Mouse (Mus musculus) liver, embryonic 16.5 days (tissue): Measurements from ENCODE around the gene Hmx2. TPM values are rescaled to one million over a fixed set of nuclear protein-coding genes. Genes with fewer than 3 reads are reported as not detected.

Experiments
- ATAC-seq: fragments of 200-750 bp; cut with Nextera tagmentation; 2 replicates; pipeline ENCODE4 v1.8.0; 2017; ENCODE audit warnings: low read depth, mild to moderate bottlenecking, moderate number of reproducible peaks, moderate library complexity
- H3K27ac ChIP-seq: fragments of 300-500 bp; sonication (generic); 2 replicates; pipeline ENCODE4 v1.5.1; 2014; ENCODE audit warnings: mild to moderate bottlenecking, low read length
- H3K27me3 ChIP-seq: fragments of 300-500 bp; sonication (generic); 2 replicates; pipeline ENCODE4 v1.6.1; 2014; ENCODE audit warnings: low read depth, low read length, mixed read lengths; ENCODE audit not compliant: control insufficient read depth, insufficient read depth
- H3K36me3 ChIP-seq: fragments of 300-500 bp; sonication (generic); 2 replicates; pipeline ENCODE4 v1.6.1; 2014; ENCODE audit warnings: mild to moderate bottlenecking; ENCODE audit not compliant: control insufficient read depth, insufficient read depth
- H3K4me1 ChIP-seq: fragments of 300-500 bp; sonication (generic); 2 replicates; pipeline ENCODE4 v1.6.1; 2014; ENCODE audit warnings: low read depth, low read length, mixed read lengths; ENCODE audit not compliant: control insufficient read depth
- H3K4me2 ChIP-seq: fragments of 300-500 bp; sonication (generic); 2 replicates; pipeline ENCODE4 v1.6.1; 2014; ENCODE audit warnings: low read depth, low read length, mixed read lengths
- H3K4me3 ChIP-seq: fragments of 300-500 bp; sonication (generic); 2 replicates; pipeline ENCODE4 v1.5.1; 2014; ENCODE audit warnings: low read depth, mild to moderate bottlenecking, low read length
- H3K9ac ChIP-seq: fragments of 300-500 bp; sonication (generic); 2 replicates; pipeline ENCODE4 v1.6.1; 2014; ENCODE audit warnings: low read depth, low read length
- H3K9me3 ChIP-seq: fragments of 300-500 bp; sonication (generic); replicated peaks from 2 replicates; pipeline ENCODE4 v1.6.1; 2016; ENCODE audit warnings: low read length; ENCODE audit not compliant: control insufficient read depth
- WGBS: fragments of 180-500 bp; shearing (Covaris S2); extraction: QIAGEN DNeasy Blood & Tissue Kit; methylation state at CpG from one replicate; pipeline ENCODE4 v1.1.7; 2014; ENCODE audit not compliant: insufficient replicate concordance; 5-methylcytosine and 5-hydroxymethylcytosine counted together
- polyA plus RNA-seq: library from polyadenylated mRNA; unstranded; fragments of >200 nt; fragmentation: Nextera tagmentation; extraction: Ambion mirVana; gene quantifications from 2 replicates; pipeline ENCODE4 v1.2.1, GENCODE M21; 2015

Hmx2 gene
- polyA plus RNA-seq, 1 experiment from 2014 or later: not detected

GRCm38 (mm10) chr7:131555301-131556081 is 6.9 kb downstream of the Hmx2 start:
- no peak overlapping the region for H3K27ac ChIP-seq
- no peak overlapping the region for H3K9ac ChIP-seq
- WGBS: 2% methylated on average over 67 of the region's 68 CpGs
- H3K4me3 ChIP-seq: peak overlapping the region; percentile 11
- peaks cover 87% of the 10 kb centered on the region for H3K27me3 ChIP-seq
- peaks cover 3% of the 10 kb centered on the region; the same call in 1 of the 2 replicates for H3K4me1 ChIP-seq
- H3K4me2 ChIP-seq: no peak overlapping the region
- no peaks in the 10 kb centered on the region for H3K36me3 ChIP-seq
- H3K9me3 ChIP-seq: no peaks in the 10 kb centered on the region
- ATAC-seq: no peak

- Histone ChIP-seq H3K4me2 (no peak overlapping the region), H3K36me3 (no peaks in the 10 kb centered on the region), H3K27me3 (peaks cover 81% of the 10 kb centered on the region), H3K9me3 (no peaks in the 10 kb centered on the region), H3K27ac (no peak overlapping the region), H3K9ac (no peak overlapping the region), H3K4me3 (no peak overlapping the region), H3K4me1 (peaks cover 4% of the 10 kb centered on the region)
- ATAC-seq: no peak
- WGBS: 2% methylated on average over 9 of the region's 9 CpGs
These were observed 7.5 kb downstream of the Hmx2 start for GRCm38 (mm10) chr7:131556116-131556515.

- no peak for ATAC-seq
- peaks cover 7% of the 10 kb centered on the region for H3K4me1 ChIP-seq
- H3K9ac ChIP-seq: no peak overlapping the region
- no peak overlapping the region for H3K27ac ChIP-seq
- no peaks in the 10 kb centered on the region for H3K9me3 ChIP-seq
- WGBS: under 1% methylated on average over 37 of the region's 37 CpGs
- H3K36me3 ChIP-seq: no peaks in the 10 kb centered on the region
- H3K4me3 ChIP-seq: peak overlapping the region; percentile 16; the same call in 1 of the 2 replicates
- H3K27me3 ChIP-seq: peaks cover 75% of the 10 kb centered on the region
- H3K4me2 ChIP-seq: no peak overlapping the region
These were observed 8.1 kb downstream of the Hmx2 start for GRCm38 (mm10) chr7:131556541-131557271.

GRCm38 (mm10) chr7:131557751-131558150 is 9.2 kb downstream of the Hmx2 start:
- no peak overlapping the region for H3K27ac ChIP-seq
- no peaks in the 10 kb centered on the region for H3K9me3 ChIP-seq
- no peak overlapping the region for H3K9ac ChIP-seq
- 39% methylated on average over 2 of the region's 2 CpGs for WGBS
- H3K4me3 ChIP-seq: no peak overlapping the region
- ATAC-seq: no peak
- peaks cover 65% of the 10 kb centered on the region for H3K27me3 ChIP-seq
- peaks cover 9% of the 10 kb centered on the region for H3K36me3 ChIP-seq
- H3K4me1 ChIP-seq: peaks cover 15% of the 10 kb centered on the region
- H3K4me2 ChIP-seq: no peak overlapping the region

GRCm38 (mm10) chr7:131559986-131560696 is 11.6 kb downstream of the Hmx2 start, which contains the start of gene Bub3:
TSS of gene Bub3 (plus strand) at chr7:131560222.
- H3K4me3 ChIP-seq: peak within 1 kb of the TSS; percentile 96
- peak within 1 kb of the TSS; percentile 91 for H3K27ac ChIP-seq
- H3K27me3 ChIP-seq: peaks cover 41% of the 10 kb centered on the region
- H3K9ac ChIP-seq: peak within 1 kb of the TSS; percentile 98
- ATAC-seq: peak; percentile 92
- peaks cover 15% of the 10 kb centered on the region for H3K4me1 ChIP-seq
- H3K9me3 ChIP-seq: no peaks in the 10 kb centered on the region
- H3K36me3 ChIP-seq: peaks cover 29% of the 10 kb centered on the region
- WGBS: under 1% methylated on average over 47 of the region's 51 CpGs
- peak within 1 kb of the TSS; percentile 73 for H3K4me2 ChIP-seq

GRCm38 (mm10) chr7:131560697-131561042 is 12.1 kb downstream of the Hmx2 start:
- WGBS: under 1% methylated on average over 14 of the region's 14 CpGs
- peak overlapping the region; percentile 73 for H3K4me2 ChIP-seq
- peak overlapping the region; percentile 98 for H3K9ac ChIP-seq
- peaks cover 15% of the 10 kb centered on the region for H3K4me1 ChIP-seq
- no peaks in the 10 kb centered on the region for H3K9me3 ChIP-seq
- H3K4me3 ChIP-seq: peak overlapping the region; percentile 96
- H3K36me3 ChIP-seq: peaks cover 33% of the 10 kb centered on the region
- peak; percentile 59 for ATAC-seq
- peak overlapping the region; percentile 91 for H3K27ac ChIP-seq
- peaks cover 36% of the 10 kb centered on the region for H3K27me3 ChIP-seq

- no peak overlapping the region for H3K27ac ChIP-seq
- no peak overlapping the region for H3K4me2 ChIP-seq
- peaks cover 26% of the 10 kb centered on the region for H3K36me3 ChIP-seq
- WGBS: 76% methylated on average over 6 of the region's 6 CpGs
- no peaks in the 10 kb centered on the region for H3K4me1 ChIP-seq
- no peak overlapping the region for H3K9ac ChIP-seq
- ATAC-seq: no peak
- no peaks in the 10 kb centered on the region for H3K9me3 ChIP-seq
- no peaks in the 10 kb centered on the region for H3K27me3 ChIP-seq
- no peak overlapping the region for H3K4me3 ChIP-seq
These were observed 26.7 kb downstream of the Hmx2 start for GRCm38 (mm10) chr7:131575246-131575645.

GRCm38 (mm10) chr7:131582178-131582577 is 33.6 kb downstream of the Hmx2 start:
- no peaks in the 10 kb centered on the region for H3K9me3 ChIP-seq
- ATAC-seq: no peak
- H3K9ac ChIP-seq: no peak overlapping the region
- H3K4me1 ChIP-seq: no peaks in the 10 kb centered on the region
- H3K4me3 ChIP-seq: no peak overlapping the region
- H3K27me3 ChIP-seq: no peaks in the 10 kb centered on the region
- H3K4me2 ChIP-seq: no peak overlapping the region
- no peak overlapping the region for H3K27ac ChIP-seq
- no peaks in the 10 kb centered on the region for H3K36me3 ChIP-seq
- 69% methylated on average over 9 of the region's 9 CpGs for WGBS
